Mouse (Mus musculus) liver, adult 2 months (tissue): ENCODE data around the gene Nfat5. TPM values are rescaled to one million over a fixed set of nuclear protein-coding genes. Genes with fewer than 3 reads are reported as not detected.

Source experiments
- DNase-seq: peaks from one replicate; pipeline ENCODE4 v3.0.0-alpha.2; 2011; ENCODE audit warnings: low read depth, low spot score; ENCODE audit errors: extremely low read depth
- H3K27ac ChIP-seq: fragments of 200-500 bp; replicated peaks from 2 replicates; pipeline ENCODE4 v1.5.1; 2012; ENCODE audit warnings: low read depth, mild to moderate bottlenecking, control low read depth, inconsistent platforms, low read length; ENCODE audit not compliant: insufficient read depth
- H3K27me3 ChIP-seq: fragments of 200-500 bp; 2 replicates; pipeline ENCODE4 v1.6.1; 2012; ENCODE audit warnings: mild to moderate bottlenecking, moderate library complexity, low read length, inconsistent platforms; ENCODE audit not compliant: control insufficient read depth, insufficient read depth
- H3K36me3 ChIP-seq: fragments of 200-500 bp; 2 replicates; pipeline ENCODE4 v1.6.1; 2012; ENCODE audit warnings: low read length, inconsistent platforms; ENCODE audit not compliant: control insufficient read depth, insufficient read depth
- H3K4me1 ChIP-seq: fragments of 200-500 bp; 2 replicates; pipeline ENCODE4 v1.6.1; 2011; ENCODE audit warnings: low read length; ENCODE audit not compliant: control insufficient read depth, insufficient read depth
- H3K4me3 ChIP-seq: fragments of 200-500 bp; 2 replicates; pipeline ENCODE4 v1.5.1; 2011; ENCODE audit warnings: low read depth, mild to moderate bottlenecking, control low read depth, low read length, moderate library complexity; ENCODE audit not compliant: insufficient read depth
- H3K79me2 ChIP-seq: fragments of 200-500 bp; 2 replicates; pipeline ENCODE4 v1.6.1; 2012; ENCODE audit warnings: inconsistent platforms, mild to moderate bottlenecking, low read length, moderate library complexity; ENCODE audit not compliant: control insufficient read depth, insufficient read depth
- H3K9ac ChIP-seq: fragments of 200-500 bp; 2 replicates; pipeline ENCODE4 v1.6.1; 2012; ENCODE audit warnings: low read depth, mild to moderate bottlenecking, control low read depth, inconsistent platforms, low read length
- CTCF ChIP-seq: fragments of 200-500 bp; IDR thresholded peaks from 2 replicates; pipeline ENCODE4 v1.5.1; 2011; ENCODE audit warnings: low read depth, low read length, control low read depth
- POLR2A ChIP-seq: fragments of 200-500 bp; IDR thresholded peaks from 2 replicates; pipeline ENCODE4 v1.6.1; 2011; ENCODE audit warnings: low read length, control low read depth; ENCODE audit not compliant: insufficient read depth; ENCODE audit errors: extremely low read depth
- WGBS: fragments of 180-500 bp; shearing (Covaris S2); methylation state at CpG from one replicate; pipeline ENCODE4 v1.1.7; 2018; 5-methylcytosine and 5-hydroxymethylcytosine counted together
- polyA plus RNA-seq: library from polyadenylated mRNA; depleted of rRNA; stranded (reverse); fragments of >200 nt; gene quantifications from 2 replicates; pipeline ENCODE4 v1.2.3, GENCODE M21; 2012
- total RNA-seq: library from RNA; depleted of rRNA; stranded (reverse); fragments of >200 nt; gene quantifications from 2 replicates; pipeline ENCODE4 v1.2.3, GENCODE M21; 2014

The Nfat5 gene
- total and polyA plus RNA-seq, 2 experiments: 9.4 to 9.7 TPM

DNA sequence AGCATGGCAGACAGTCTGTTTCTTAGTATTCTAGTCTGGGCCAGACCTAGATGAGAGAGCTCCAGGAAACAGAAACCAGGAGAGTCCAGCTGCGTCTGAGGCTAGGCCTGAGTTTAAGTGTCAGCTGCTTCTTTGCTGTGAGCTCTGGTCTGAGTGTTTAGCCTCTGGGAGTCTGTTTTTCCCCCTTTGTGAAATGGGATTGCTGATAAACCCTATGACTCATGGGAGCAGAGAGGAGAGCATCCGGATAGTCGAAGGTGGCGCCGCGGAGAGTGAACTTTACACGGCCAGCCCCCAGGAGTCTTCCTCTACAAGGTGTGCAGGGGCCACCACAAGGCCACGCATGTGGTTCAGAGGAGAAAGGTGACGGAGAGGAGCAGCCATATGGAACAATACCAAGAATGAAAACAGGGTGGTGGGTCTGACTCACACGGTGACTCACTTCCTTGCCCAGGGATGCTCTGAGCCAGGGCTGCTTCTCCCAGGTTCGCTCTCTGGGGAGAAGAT is 38.3 kb upstream of the Nfat5 start:
- Histone ChIP-seq H3K4me1 (no peaks in the 10 kb centered on the region), H3K9ac (no peak overlapping the region), H3K36me3 (no peaks in the 10 kb centered on the region), H3K27ac (no peak overlapping the region), H3K27me3 (no peaks in the 10 kb centered on the region), H3K4me3 (no peak overlapping the region), H3K79me2 (no peaks in the 10 kb centered on the region)
- 68% methylated on average over 11 of the region's 11 CpGs for WGBS
- TF ChIP-seq POLR2A (no peak), CTCF (no peak)
- no peak for DNase-seq

DNA sequence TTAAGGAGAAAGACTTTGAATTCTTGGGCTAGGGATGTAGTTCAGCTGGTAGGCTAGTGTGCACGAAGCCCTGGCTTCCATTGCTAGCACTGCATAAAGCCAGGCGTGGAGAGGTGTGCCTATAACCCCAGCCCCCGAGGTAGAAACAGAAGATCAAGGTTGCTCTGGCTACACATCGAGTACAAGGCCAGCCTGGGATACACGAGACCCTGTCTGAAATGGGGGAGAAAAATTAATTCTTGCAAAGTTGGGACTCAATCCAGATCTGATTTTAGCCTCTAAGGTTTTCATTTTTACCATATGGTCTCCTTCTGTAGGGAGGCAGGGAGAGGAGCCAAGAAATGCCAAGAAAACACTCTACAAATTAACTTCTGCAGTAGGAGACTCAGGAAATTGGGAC is 36.0 kb upstream of the Nfat5 start:
- no peak overlapping the region for H3K4me3 ChIP-seq
- WGBS: 82% methylated on average over 5 of the region's 5 CpGs

DNA sequence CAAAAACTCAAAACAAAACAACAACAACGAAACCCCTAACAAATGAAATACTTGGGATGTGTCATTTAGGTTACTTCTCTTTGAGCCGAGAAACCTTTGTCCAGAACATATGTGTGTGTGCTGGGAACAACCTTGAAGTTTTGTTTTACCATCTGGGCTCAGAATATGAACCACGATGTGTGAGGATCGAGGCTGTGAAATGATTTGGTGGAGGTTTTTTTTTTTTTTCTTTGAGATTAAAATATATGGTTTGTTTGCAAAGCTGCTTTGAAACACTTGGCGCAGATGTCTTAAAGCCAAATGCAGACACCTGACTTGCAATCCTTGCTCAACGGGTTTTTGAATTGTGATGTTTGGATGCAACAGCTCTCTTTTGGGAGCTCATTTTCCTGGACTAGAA is 33.1 kb upstream of the Nfat5 start:
- H3K36me3 ChIP-seq: no peaks in the 10 kb centered on the region
- TF ChIP-seq CTCF (no peak), POLR2A (no peak)
- H3K27ac ChIP-seq: no peak overlapping the region
- WGBS: 96% methylated on average over 6 of the region's 6 CpGs
- DNase-seq: no peak
- no peaks in the 10 kb centered on the region for H3K27me3 ChIP-seq
- no peak overlapping the region for H3K4me3 ChIP-seq
- H3K9ac ChIP-seq: no peak overlapping the region
- no peaks in the 10 kb centered on the region for H3K79me2 ChIP-seq
- H3K4me1 ChIP-seq: no peaks in the 10 kb centered on the region

More for the DNA sequence above, 36.0 kb upstream of the Nfat5 start:
- H3K4me1 ChIP-seq: no peaks in the 10 kb centered on the region
- DNase-seq: no peak
- H3K36me3 ChIP-seq: no peaks in the 10 kb centered on the region
- no peaks in the 10 kb centered on the region for H3K79me2 ChIP-seq
- no peak overlapping the region for H3K9ac ChIP-seq
- H3K27me3 ChIP-seq: no peaks in the 10 kb centered on the region
- no peak for TF ChIP-seq POLR2A
- TF ChIP-seq CTCF: no peak
- no peak overlapping the region for H3K27ac ChIP-seq

DNA sequence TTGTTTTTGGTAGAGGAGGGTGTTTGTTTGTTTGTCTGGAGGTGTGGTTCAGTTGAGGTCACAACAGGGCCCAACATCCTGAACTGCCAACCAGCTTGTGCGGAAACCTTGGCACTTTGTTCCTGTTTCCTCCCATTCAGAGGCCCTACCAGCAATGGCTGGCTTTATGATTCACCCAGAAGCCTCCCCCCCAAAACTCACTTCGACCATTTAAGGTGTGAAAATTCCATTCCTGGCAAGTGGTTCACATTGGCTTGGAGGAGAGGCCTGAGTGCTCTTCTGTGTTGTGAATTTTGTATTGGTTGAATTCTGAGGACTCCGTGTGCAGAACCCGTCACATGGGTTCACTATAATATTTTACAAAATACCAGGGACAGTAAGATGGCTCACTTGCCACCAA is 32.1 kb upstream of the Nfat5 start:
- WGBS: 83% methylated on average over 4 of the region's 4 CpGs
- no peak for DNase-seq
- no peak overlapping the region for H3K4me3 ChIP-seq
- no peaks in the 10 kb centered on the region for H3K27me3 ChIP-seq
- TF ChIP-seq CTCF (no peak), POLR2A (no peak)
- H3K36me3 ChIP-seq: no peaks in the 10 kb centered on the region
- H3K4me1 ChIP-seq: no peaks in the 10 kb centered on the region
- no peaks in the 10 kb centered on the region for H3K79me2 ChIP-seq
- no peak overlapping the region for H3K9ac ChIP-seq
- no peak overlapping the region for H3K27ac ChIP-seq

DNA sequence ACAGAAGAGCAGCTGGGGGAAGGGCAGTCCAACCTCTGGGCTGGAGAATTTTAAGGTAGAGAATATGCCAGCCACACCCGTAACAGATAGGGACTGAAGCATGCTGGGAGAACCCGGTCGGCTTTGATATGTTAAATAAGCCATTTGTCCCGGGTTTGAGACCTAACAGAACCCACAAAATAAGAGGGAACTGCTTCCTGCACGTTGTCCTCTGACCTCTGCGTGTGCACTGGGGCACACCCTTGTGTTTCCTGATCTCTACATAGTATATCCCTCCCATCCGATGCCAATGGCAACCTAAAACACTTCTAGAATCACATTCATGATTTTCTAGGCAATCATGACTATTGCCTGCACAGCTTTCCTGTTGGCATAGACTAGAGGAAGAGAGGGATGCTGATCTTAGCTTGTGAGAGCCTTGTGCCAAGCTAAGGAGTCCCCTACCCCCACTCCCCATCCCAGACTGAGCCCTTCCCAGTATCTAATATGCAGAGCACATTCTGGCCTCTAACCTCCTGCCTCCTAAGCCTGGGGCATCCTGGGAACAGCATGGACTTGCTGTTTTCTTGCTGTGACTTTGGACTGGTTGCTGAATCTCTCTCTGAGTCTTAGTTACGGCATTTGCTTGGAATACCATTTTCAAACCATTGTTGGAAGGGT is 31.1 kb upstream of the Nfat5 start:
- H3K4me3 ChIP-seq: no peak overlapping the region
- H3K27ac ChIP-seq: no peak overlapping the region
- no peaks in the 10 kb centered on the region for H3K36me3 ChIP-seq
- no peak overlapping the region for H3K9ac ChIP-seq
- TF ChIP-seq POLR2A (no peak), CTCF (no peak)
- H3K27me3 ChIP-seq: no peaks in the 10 kb centered on the region
- no peaks in the 10 kb centered on the region for H3K79me2 ChIP-seq
- WGBS: 78% methylated on average over 8 of the region's 8 CpGs
- no peak for DNase-seq
- no peaks in the 10 kb centered on the region for H3K4me1 ChIP-seq

DNA sequence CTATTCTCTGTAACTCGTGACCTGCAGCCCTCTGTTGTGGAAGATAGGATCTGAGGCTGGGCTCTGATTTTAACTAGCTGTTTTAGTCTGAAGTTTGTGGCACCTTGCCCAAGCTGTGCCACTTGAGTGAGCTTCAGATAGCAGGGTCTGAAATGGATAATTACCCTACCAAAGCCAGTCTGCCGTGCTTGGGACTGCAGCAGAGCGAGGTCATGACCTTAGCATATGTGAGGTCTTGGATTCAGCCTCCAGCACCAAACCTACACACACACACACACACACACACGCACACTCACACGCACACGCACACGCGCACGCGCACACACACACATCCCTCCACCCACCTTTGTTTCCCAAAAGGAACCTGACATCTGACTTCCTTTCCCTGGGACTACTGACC is 27.5 kb upstream of the Nfat5 start:
- H3K4me3 ChIP-seq: no peak overlapping the region
- no peaks in the 10 kb centered on the region for H3K27me3 ChIP-seq
- no peak overlapping the region for H3K27ac ChIP-seq
- no peaks in the 10 kb centered on the region for H3K79me2 ChIP-seq
- no peak for DNase-seq
- 85% methylated on average over 10 of the region's 10 CpGs for WGBS
- H3K4me1 ChIP-seq: no peaks in the 10 kb centered on the region
- TF ChIP-seq CTCF (no peak), POLR2A (no peak)
- H3K36me3 ChIP-seq: no peaks in the 10 kb centered on the region
- H3K9ac ChIP-seq: no peak overlapping the region
